Mouse (Mus musculus): ENCODE measurements around the gene E130218I03Rik.

Gene E130218I03Rik

DNA sequence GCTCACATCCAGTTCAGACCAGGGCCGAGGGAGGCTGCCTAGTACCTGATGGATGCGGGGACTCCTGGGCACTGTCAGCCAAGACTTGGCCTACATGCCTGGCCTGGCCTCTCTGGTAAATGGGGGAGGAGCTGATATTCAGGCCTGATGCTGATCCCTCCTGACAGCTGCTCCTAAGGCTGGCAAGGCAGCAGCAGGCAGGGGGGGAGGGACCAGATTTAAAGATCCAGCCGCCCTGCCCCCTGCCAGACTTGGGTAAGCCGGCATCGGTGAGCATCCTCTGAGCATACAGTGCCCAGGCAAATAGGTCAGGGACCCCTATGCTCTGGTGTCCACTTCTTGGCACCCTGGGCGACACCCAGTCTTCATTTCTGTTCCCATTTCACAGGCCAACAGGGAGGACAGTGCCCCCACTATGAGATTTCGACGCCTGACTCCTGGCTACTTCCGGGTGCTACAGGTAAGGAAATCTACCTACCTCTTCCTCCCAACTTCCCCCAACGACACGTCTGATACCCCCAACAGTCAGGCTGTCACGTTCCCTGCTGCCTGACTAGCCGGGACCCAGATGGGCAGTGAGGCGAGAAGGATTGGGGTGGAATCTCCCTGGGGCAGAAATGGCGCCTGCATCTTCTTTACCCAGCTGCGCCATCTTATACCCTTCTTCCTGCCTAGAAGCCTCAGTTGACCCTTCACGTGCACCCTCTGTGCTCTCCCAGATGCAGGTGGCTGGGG is at the start of gene E130218I03Rik:
Gene E130218I03Rik, plus strand, starts transcription at position 147 of the 735 bp plus-strand sequence.
- no peak for DNase-seq (ENCODE audit: low spot score in 2 of 2)

DNA sequence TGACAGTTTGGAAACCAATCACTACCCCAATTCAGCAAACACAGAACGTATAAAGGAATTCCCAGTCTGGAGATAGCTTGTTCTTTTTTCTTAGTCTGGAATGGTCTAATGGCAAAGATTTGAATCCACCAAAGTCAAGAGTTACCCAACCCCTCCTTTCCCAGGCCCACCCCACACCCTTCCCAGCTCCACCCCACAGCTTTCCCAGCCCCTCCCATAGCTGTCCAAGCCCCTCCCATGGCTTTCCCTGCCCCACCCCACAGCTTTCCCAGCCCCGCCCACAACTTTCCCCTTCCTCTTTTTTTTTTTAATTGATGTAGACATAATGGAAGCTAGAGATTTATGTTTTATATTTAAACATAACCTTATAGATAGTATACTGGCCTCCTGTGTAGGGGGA is 44.1 kb upstream of the E130218I03Rik start:
- no peak for DNase-seq (ENCODE audit: low spot score in 2 of 2)

DNA sequence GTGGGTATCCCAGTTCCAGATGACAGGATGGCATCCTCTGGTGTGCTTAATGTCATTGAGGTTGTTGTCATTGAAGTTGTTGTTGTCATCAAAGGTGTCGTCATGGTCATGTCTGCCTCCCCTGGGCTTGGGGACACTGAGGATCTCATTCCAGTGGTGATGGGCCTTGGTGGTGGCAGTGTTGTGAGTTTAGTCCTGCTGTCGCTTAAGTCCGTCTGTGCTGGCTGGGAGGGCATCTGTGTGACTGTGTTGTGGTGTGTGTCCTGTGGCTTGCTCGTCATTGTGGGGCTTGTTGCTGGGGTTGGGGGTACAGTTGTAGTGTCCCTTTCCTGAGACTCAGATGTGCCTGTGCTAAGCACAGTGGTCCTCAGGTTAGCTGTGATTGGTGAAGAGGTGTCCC is 40.6 kb upstream of the E130218I03Rik start, which contains the start of gene Gm7534:
Gene Gm7534, minus strand, starts transcription at position 101 of the 400 bp plus-strand sequence.
- DNase-seq (ENCODE audit: low spot score in 2 of 2), result no peak

DNA sequence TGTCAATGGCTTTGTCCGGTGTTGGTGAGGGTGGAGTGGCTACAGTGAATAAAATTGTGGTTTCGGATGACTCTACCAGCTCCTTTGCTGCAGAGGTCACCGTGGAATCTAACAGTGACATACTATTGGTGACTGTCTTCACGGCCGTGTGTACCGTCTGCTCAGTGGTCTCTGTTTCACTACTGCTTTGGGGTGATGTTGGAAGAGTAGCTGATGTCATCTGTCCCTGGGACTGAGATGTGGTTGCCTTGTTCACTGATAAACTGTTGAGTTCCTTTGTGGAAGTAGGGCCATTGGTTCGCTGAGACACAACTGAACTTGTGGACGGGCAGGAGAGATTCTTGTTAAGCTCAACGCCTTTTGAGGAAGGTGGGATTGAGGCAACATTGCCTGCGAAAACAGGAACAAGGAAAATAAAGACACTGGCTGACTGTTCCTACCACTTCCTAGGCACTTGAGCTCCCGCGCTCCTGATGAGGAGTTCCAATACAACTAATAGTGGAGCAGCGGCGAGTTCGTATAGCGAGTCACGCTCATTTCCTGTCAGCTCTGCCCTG is 40.0 kb upstream of the E130218I03Rik start:
- no peak for DNase-seq (ENCODE audit: low spot score in 2 of 2)

DNA sequence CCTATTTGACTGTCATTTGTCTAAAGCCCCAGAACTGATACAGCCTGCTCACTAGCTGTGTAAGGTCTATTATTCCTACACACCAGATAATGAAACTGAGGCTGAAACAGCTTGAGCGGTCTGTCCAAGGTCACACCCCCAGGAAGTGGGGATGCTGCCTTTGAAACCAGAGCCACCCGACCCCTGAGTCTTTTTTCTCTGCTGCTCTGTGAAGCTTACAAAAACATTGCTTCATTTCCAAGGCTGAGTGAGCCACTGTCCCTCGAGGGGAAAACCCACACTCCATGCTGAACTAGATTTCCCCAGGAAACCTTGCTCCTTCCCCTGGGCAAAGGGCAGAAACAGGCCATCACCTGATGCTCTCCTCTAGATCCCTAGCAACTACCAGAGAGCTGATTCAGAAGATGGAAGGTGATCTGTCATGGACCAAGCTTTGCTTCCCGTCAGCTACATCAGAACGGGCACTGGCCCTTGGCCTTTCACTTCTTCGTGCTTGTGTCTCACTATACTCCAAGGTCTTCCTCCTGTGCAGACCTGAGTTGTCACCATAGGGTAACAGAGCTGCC is 36.9 kb upstream of the E130218I03Rik start:
- no peak for DNase-seq (ENCODE audit: low spot score in 2 of 2)

DNA sequence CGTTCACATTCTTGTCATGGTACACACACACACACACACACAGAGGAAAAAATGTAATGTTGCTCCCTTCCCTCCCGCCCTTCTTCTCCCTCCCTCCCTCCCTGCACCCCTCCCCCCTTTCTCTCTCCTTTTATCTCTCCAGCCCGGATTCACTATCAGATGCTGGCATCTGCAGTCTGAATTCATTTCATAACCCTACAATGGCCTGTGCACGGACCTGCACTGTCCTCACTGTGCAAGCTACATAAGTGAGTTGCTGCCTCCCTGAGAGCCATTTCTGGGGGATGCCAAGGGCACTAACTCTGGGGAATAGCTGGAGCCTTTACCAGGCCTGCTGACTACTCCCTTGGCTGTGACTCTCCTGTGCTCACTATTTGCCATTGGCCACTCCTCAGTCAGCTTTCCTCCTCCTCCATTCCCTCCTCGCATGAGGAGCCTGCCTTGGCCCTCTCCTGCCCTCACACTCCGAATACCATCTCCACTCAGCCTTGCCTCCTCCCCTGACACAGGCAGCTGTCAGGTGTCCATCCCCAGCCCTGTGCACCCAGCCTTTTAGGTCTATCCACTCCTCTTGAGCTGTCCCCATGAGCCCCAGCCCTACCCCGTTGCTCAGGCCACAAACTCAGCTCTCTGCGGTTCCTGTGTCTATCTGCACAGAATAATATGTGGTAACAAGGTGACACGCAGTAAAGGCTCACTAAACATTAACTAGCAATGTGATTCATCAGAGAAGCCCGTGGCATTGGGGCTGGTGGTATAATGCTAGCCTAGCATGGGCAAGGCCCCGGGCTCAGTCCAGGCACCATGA is 20.5 kb upstream of the E130218I03Rik start:
- DNase-seq (ENCODE audit: low spot score in 2 of 2), result no peak

DNA sequence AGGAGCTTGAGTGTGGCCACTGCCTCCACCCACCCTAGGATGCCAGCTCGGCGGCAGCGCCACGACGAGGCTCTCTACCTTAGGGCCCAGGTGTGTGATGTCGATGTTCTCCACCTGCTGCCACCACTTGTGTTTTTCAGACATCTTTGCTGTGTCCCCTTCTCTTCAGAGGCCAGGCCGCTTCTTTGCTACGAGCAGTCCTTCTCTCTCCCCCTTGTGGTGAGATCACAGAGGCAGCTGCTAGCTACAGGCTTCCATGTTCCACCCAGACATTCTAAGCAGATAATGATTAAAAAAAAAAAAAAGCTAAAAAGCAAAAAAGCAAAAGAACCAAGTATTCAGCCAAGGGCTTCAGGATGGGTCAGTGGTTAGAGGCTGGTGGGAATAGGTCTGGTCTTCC is 16.3 kb upstream of the E130218I03Rik start, which contains the start of gene Catsper4:
Gene Catsper4, minus strand, starts transcription at position 190 of the 400 bp plus-strand sequence.
- DNase-seq (ENCODE audit: low spot score in 2 of 2), result no peak

DNA sequence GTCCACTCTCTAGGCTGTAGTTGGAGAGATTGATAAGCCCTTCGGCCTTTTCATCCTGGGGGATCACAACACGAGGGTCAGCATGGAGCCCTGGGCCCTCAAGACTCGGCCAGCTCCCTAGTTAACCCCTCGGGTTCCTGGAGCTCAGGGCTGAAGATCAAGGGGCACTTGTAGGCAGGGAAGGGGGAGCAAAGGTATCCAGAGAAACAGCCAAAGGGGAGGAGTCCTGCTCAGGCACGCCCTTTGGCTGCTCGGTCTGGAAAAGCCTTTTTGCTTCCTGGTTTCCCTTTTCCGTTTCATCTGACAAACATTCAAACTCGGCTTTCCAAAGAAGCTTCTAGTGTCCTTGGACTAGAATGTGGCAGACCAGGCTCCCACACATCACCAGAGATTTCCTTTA is 13.0 kb upstream of the E130218I03Rik start:
- no peak for DNase-seq (ENCODE audit: low spot score in 2 of 2)

DNA sequence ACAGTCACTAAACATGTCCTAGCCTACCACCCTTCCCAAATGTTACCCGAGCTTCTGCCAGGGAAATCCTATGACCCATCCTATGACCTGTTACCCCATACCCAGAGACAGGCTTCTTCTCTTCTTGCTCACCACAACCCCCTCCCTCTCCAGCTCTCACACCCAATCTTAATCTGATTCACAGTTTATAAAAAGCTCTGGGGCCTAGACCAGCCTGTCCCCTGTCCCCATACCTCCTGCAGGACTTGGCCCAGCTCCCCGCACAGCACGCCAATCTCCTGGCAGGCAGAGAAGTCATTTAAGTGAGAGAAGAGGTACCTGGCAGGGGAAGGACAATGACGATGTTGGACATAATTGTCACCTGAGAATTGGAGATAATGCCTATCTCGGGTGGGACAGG is 8.6 kb upstream of the E130218I03Rik start:
- no peak for DNase-seq (ENCODE audit: low spot score in 2 of 2)

DNA sequence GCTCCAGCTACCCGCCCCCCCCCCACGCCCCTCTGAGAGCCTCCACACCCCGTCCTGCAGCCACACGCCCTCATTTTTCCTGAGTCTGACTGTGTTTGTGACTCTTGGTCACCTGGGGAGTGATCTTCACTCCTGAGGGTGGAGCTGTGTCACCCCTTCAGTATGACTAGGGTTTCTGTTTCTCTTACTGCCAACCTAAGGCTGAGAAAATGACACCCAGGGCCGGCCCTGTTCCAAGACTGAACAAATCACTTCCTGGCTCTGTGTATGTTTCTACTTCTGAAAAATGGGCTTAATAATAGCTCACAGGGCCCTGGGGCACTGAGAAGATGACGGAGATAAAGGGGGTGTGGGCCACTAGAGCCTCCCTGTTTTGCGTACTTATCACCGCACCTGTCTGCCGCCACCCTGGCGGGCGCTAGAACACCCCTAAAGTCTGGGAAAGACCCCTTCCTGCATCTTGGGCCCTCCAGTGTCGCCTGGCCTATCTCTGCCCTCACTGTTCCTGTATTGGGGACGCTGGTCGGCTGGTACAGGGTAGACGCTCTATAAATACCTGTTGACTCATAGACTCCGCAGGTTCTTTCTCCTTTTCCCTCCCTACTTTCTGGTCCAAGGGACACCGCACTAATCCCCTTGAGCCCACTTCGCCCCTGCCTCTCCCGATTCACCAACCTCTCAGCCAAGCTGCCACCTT is 5.7 kb upstream of the E130218I03Rik start:
- DNase-seq (ENCODE audit: low spot score in 2 of 2), result no peak

DNA sequence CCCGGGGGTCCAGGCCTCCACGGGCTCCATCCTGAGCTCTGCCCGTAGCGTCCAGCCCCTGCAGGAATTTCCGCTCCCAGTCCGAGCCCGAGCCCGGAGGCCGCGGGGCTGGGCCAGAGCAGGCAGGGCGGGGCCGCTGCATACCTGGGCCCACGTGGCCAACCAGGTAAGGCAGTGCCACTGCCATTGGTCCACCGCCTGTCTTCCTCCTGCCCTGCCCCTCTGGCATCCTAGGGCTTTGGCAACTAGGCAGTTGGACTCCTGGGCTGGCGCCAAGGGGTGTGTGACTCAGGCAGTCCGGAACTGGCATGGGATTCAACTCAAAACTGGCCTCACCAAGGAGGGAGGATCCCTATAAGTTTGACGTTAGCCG is 5.2 kb upstream of the E130218I03Rik start, which contains the start of gene Cnksr1:
Gene Cnksr1, minus strand, starts transcription at position 121 of the 373 bp plus-strand sequence.
- peak; percentile 56 to 65 for DNase-seq (ENCODE audit: low spot score in 2 of 2)

DNA sequence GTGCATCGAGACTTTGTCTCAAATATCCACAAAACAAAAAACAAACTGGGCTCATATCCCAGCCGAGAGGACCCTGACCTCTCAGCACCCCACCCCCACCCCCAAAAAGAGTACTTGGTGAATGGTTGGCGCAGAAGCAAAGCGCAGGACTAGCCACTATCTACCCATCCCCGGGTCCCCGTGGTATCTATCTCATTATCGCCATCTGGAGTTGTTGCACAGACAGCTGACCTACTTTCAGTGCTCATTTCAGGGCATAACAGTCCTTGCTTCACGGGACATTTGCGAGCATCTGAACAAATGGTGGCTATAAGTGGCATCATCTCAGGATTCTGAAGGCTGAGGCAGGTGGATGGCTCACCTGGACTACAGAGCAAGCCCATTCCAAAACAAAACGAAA is 4.8 kb upstream of the E130218I03Rik start:
- DNase-seq (ENCODE audit: low spot score in 2 of 2), result no peak

DNA sequence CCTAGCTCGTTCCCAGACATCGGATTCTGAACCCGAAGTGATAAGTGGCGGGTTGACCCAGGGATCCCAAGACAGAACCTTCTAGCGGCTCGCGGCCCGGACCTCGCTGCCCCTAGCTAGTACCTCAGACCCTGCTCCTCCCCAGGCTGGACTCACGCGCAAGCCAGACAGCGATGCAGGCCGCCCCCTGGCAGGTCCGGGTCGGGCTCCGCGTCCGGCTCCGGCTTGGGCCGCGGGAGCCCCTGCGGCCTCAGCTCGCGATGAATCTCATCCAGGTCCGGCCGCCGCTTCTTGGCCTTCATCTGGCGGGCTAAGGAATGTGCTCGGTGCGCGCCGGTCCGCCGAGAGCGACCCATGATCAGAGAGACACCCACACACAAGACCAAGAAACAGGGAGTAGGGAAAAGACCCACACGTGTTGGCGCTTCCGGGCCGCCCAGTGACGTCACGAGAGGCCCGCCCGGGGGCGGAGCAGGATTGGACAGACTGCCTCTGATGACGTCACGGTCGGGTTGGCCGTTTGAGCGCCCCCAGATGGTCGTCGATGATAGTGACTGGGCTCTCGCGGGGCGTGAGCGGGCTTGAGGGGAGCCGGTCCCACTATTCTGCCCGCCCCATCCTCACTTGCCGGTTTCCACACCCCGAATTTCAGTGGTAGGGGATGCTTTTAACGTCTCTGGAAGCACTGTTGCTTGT is 1.8 kb downstream of the E130218I03Rik start, which contains the start of gene Zfp593:
Gene Zfp593, minus strand, starts transcription at position 445 of the 696 bp plus-strand sequence.
- peak; percentile 96 to 97 for DNase-seq (ENCODE audit: low spot score in 2 of 2)

DNA sequence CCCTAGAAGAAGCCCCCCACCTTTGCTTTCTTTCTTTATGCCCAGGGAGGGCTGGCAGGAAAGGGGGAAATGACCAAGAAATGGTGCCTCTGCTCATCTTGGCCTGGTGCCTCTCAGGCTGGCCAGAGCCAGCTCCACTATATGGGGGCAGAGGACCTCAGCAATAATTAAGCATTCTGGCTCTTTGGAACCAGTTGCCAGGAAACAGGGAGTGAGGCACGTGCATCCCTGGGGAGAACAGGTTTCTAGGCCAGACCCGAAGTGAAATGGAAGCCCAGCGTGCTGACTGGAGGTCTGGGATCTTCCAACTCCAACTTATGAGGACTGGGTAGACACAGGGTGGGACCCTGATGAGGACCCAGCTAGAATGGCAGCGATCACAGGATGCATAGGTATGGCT is 2.8 kb downstream of the E130218I03Rik start:
- DNase-seq (ENCODE audit: low spot score in 2 of 2), result no peak

DNA sequence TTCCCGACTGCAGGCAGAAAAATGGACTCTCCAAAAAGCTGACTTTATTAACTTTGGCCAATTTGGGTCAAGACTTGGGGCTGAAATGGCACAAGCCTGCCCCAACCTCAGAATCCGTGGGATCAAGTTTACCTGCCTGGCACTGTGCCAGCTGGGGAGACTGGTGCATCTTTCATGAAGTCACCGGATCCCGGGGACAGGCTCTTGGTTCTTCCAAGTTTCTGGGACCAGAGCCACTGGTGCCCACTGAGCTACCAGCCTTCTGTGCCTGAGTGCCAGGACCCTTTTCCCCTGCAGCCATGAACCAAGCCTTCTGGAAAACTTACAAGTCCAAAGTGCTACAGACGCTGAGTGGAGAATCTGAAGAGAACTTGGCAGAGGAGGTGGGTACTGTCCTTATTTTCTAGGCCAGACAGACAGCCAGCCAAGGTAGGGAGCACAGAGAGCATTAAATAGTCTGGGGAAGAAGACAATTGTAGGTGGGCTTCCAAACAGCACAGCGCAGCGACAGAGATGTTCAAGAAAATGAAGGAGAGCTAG is 3.3 kb downstream of the E130218I03Rik start, which contains the start of gene Gm30191:
Gene Gm30191, plus strand, starts transcription at position 217 of the 540 bp plus-strand sequence.
- peak in 1 of 2 experiments; percentile 44 for DNase-seq (ENCODE audit: low spot score in 2 of 2)

DNA sequence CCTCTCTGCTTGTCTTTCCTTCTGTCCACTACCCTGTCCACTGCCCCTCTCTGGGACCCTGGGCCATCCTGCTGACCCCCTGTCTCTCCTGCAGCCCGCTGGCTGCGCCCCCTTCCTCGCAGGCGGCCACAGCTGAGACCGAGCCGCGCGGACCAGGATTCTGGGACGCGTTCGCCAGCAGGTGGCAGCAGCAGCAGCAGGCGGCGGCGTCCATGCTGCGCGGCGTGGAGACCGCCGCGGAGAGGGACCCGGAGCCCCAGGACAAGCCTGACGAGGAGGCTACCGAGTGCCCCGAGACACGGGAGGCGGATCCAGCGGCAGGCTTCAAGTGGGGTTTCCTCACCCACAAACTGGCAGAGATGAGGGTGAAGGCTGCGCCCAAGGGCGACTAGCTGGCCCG is 6.2 kb downstream of the E130218I03Rik start:
- DNase-seq (ENCODE audit: low spot score in 2 of 2), result peak; percentile 75 to 82

DNA sequence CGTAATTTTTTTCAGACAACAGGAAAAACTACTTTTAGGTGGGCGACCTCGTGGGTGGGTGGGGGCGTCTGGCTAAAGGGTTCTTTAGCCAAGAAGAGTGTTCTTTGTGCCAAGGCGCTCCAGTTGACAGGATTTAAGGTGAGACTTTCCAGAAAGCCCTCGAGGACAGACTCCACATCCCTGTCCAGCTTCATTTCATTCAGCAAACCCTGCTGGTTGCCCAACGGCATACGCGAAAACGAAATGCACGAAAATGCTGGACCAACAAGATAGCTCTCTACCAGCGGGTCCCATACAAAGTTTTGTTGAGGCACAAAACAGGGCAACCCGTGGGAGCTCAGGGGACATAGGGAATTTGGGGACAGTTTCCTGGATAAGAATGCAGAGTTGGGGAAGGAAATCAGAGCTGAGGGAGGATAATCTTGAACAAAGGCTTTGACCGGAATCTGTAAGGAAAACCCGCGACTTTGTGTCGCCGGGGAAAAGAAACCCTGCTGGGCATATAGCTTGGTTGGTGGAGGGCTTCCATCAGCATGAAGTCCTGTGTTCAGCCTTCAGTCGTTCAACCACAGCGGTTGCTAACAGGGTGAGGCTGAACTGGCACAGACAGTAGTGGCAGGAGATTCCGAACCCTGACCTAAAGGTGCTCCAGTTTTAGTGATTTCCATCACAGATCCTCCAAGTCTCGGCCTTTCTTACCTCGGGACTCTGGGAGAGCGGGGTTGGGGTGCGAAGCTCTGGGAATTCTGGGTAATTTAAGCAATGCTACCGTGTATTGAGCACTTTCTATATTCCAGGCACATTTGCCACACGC is 6.9 kb downstream of the E130218I03Rik start:
- DNase-seq (ENCODE audit: low spot score in 2 of 2), result no peak

DNA sequence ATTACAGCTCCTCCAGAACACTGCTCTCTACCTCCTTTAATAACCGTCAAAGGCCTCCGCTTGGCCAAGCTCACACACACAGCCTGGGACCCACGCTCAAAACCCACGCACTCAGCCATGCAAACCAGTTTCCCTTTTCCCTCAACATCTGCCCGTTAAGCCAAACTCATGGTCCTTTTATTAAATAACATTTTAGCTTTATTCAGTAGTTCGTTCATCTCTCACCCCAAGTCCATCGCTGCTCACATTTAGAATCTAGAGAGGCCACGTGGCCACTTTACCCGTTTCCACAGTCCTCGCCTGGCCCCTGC is 7.4 kb downstream of the E130218I03Rik start:
- no peak for DNase-seq (ENCODE audit: low spot score in 2 of 2)

DNA sequence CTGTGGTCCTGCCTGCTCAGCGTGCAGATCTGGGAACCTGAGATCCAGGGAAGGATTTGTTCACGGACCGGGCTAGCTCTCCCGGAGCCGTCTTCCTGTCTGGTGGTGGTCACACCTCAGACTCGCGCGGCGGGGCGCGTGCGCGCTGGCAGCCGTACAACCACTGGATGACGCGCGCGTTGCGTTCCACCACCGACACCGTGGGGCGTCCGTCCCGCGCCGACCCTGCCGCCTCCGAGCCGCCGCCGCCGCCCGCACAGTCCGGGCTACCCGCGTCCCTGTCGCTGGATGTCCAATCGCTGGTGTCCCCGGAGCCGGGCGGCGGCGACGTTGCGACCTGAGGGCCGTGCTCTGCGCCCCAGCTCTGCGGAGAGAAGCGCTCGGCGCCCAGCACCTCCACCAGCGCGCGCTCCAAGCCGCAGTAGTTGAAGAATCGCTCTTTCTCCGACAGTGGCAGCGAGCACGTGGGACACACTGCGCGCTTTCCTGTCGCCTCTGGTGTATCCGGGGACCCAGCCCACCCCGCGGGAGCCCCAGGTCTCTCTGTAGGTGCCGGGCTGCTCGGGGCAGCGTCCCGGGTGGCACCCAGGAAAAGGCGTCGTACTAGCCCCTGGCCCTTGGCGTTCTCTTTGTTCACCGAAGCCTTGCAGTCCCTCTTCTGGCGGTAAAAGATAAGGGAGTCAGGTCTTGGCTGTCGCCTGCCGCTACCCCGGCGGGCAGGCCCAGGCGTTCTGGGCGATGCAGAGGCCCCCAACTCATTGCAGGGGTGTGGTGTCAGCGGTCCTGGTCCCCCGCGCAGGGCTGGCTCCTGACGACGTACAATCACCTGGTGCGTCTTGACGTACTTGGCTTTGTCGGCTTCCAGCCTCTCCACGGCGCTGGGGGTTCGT is 8.0 kb downstream of the E130218I03Rik start:
- DNase-seq (ENCODE audit: low spot score in 2 of 2), result peak; percentile 72 to 76

Measured in right cerebral cortex, postnatal 10 days (tissue).